Mouse (Mus musculus) liver, postnatal 0 days (tissue): ENCODE results near the gene Gm17657.

Source experiments
- CTCF ChIP-seq: sonication (generic); IDR thresholded peaks from 2 replicates; pipeline ENCODE4 v1.5.1; 2016; ENCODE audit warnings: antibody characterized with exemption, low read depth
- EP300 ChIP-seq: IDR thresholded peaks from 2 replicates; pipeline ENCODE4 v1.6.1; 2016; ENCODE audit warnings: antibody characterized with exemption, low read depth, mild to moderate bottlenecking

DNA sequence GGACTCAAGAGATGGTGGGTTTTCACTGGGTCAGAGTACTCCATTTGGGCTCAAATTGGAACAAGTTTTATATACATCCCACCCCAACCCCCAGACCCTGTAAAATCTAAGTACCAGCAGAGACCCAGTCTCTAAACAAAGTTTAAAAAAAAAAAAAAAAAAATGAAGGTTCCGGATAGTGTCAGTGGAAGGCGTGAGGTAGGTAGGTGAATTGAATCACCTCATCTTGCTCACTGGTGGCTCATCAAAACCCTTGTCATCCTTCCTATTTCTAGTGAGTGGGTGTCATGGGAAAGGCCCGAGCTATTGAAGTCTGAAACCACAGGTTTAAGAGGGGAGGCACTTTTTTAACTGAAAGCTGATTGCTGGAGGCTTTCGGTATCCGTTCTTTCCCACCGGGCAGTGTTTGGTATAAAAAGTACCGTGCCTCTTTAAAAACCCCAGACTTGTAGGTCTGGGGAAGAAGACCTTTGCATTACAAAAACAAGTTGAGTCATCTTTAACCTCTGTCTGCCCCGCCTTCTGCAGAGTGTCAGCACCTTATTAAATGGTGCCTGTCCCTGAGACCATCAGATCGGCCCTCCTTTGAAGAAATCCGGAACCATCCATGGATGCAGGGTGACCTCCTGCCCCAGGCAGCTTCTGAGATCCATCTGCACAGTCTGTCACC is 55.2 kb downstream of the Gm17657 start:
- TF ChIP-seq CTCF (no peak), EP300 (no peak)
